Mouse (Mus musculus): ENCODE data around the gene Gas6. TPM values are rescaled to one million over a fixed set of nuclear protein-coding genes. Genes with fewer than 3 reads are reported as not detected.

Gene Gas6
- total and polyA plus RNA-seq, 3 experiments: not detected

GRCm38 (mm10) chr8:13520349-13520748, 26.1 kb upstream of the Gas6 start:
- H3K9me3 ChIP-seq (replicated peaks; ENCODE audit: insufficient read depth, low read length): no peaks in the 10 kb centered on the region
- H3K9ac ChIP-seq (ENCODE audit: control insufficient read depth, low read depth, low read length, poor library complexity, severe bottlenecking): no peak overlapping the region
- H3K4me1 ChIP-seq (ENCODE audit: control insufficient read depth in 1 of 2, insufficient read depth in 2 of 2, low read length in 2 of 2): peaks cover 13 to 15% of the 10 kb centered on the region in 2 experiments
- H3K27ac ChIP-seq (ENCODE audit: control insufficient read depth, low read depth, low read length): no peak overlapping the region
- peaks cover 1 to 2% of the 10 kb centered on the region in 2 experiments; a peak in 3 of 4 replicates for H3K27me3 ChIP-seq (ENCODE audit: control insufficient read depth in 1 of 2, insufficient read depth in 2 of 2, low read length in 2 of 2)
- TF ChIP-seq NRF1 (IDR thresholded peaks at IDR 0.05; ENCODE audit: insufficient read depth, low read depth, low read length, poor library complexity, severe bottlenecking): no peak
- 0 out of 2 replicates have a peak, but pooled peaks have one; percentile 17 for TF ChIP-seq MAFK (IDR thresholded peaks at IDR 0.05; ENCODE audit: borderline replicate concordance, low read depth, low read length)
- H3K79me2 ChIP-seq (ENCODE audit: control insufficient read depth, insufficient read depth, low read length, poor library complexity): no peaks in the 10 kb centered on the region
- no peak for DNase-seq (ENCODE audit: low read depth, low spot score)
- no peak overlapping the region for H3K4me3 ChIP-seq (ENCODE audit: control insufficient read depth in 1 of 2, insufficient read depth in 1 of 2, low read depth in 2 of 2, low read length in 2 of 2)
- H3K36me3 ChIP-seq (ENCODE audit: control insufficient read depth in 1 of 2, insufficient read depth in 2 of 2, low read length in 2 of 2): peaks cover 0 to 14% of the 10 kb centered on the region in 2 experiments; a peak in 2 of 4 replicates

GRCm38 (mm10) chr8:13519503-13519902, 25.2 kb upstream of the Gas6 start:
- Histone ChIP-seq H3K4me3 (ENCODE audit: control insufficient read depth in 1 of 2, insufficient read depth in 1 of 2, low read depth in 2 of 2, low read length in 2 of 2) (no peak overlapping the region), H3K4me1 (ENCODE audit: control insufficient read depth in 1 of 2, insufficient read depth in 2 of 2, low read length in 2 of 2) (peaks cover 14 to 19% of the 10 kb centered on the region in 2 experiments), H3K27ac (ENCODE audit: control insufficient read depth, low read depth, low read length) (no peak overlapping the region), H3K9me3 (replicated peaks; ENCODE audit: insufficient read depth, low read length) (no peaks in the 10 kb centered on the region), H3K27me3 (ENCODE audit: control insufficient read depth in 1 of 2, insufficient read depth in 2 of 2, low read length in 2 of 2) (peaks cover 1 to 2% of the 10 kb centered on the region in 2 experiments; a peak in 3 of 4 replicates), H3K79me2 (ENCODE audit: control insufficient read depth, insufficient read depth, low read length, poor library complexity) (no peaks in the 10 kb centered on the region), H3K9ac (ENCODE audit: control insufficient read depth, low read depth, low read length, poor library complexity, severe bottlenecking) (no peak overlapping the region), H3K36me3 (ENCODE audit: control insufficient read depth in 1 of 2, insufficient read depth in 2 of 2, low read length in 2 of 2) (peaks cover 0 to 14% of the 10 kb centered on the region in 2 experiments; a peak in 2 of 4 replicates)
- no peak for DNase-seq (ENCODE audit: low read depth, low spot score)
- TF ChIP-seq CHD1 (IDR thresholded peaks at IDR 0.05; ENCODE audit: low read depth, low read length) (no peak), ZKSCAN1 (IDR thresholded peaks at IDR 0.05; ENCODE audit: low read depth, low read length) (no peak), EP300 (IDR thresholded peaks at IDR 0.05; ENCODE audit: low read depth in 1 of 2, low read length in 2 of 2) (no peak), ETS1 (IDR thresholded peaks at IDR 0.05; ENCODE audit: low read depth, low read length) (no peak), ZNF384 (IDR thresholded peaks at IDR 0.05; ENCODE audit: low read depth, low read length) (no peak), POLR2A (IDR thresholded peaks at IDR 0.05; ENCODE audit: control insufficient read depth in 1 of 2, insufficient read depth in 1 of 2, low read depth in 1 of 2, low read length in 2 of 2, poor library complexity in 1 of 2) (no peak), RCOR1 (IDR thresholded peaks at IDR 0.05; ENCODE audit: low read depth, low read length) (no peak), NELFE (IDR thresholded peaks at IDR 0.05; ENCODE audit: low read depth, low read length) (no peak), USF1 (IDR thresholded peaks at IDR 0.05; ENCODE audit: low read depth, low read length) (no peak), TCF12 (IDR thresholded peaks at IDR 0.05; ENCODE audit: low read depth, low read length) (no peak), USF2 (IDR thresholded peaks at IDR 0.05; ENCODE audit: borderline replicate concordance in 1 of 2, insufficient read depth in 1 of 2, low read depth in 1 of 2, low read length in 2 of 2) (no peak), POLR2AphosphoS5 (IDR thresholded peaks at IDR 0.05; ENCODE audit: borderline replicate concordance, low read depth, low read length) (no peak), CTCF (IDR thresholded peaks at IDR 0.05 in 2 of 3, conservative IDR thresholded peaks at IDR 0.05 in 1 of 3; ENCODE audit: control insufficient read depth in 1 of 3, insufficient read depth in 1 of 3, low read depth in 2 of 3, low read length in 3 of 3, poor library complexity in 1 of 3, severe bottlenecking in 1 of 3) (no peak), MYC (IDR thresholded peaks at IDR 0.05; ENCODE audit: low read depth, low read length) (no peak), HCFC1 (IDR thresholded peaks at IDR 0.05; ENCODE audit: low read depth, low read length) (no peak), SMC3 (IDR thresholded peaks at IDR 0.05; ENCODE audit: low read depth, low read length) (no peak)

All from MEL (cell line).